In genomic region chr10:128321641-128322040, GRCm38 (mm10) we compare ENCODE assay signal across 8 mouse cellular contexts. TPM values are rescaled to one million over a fixed set of nuclear protein-coding genes. Genes with fewer than 3 reads are reported as not detected.
DNase-seq lines count a peak whose midpoint lies in the region; ATAC-seq and TF ChIP-seq lines count a peak whose summit lies in the region.

No protein-coding gene starts in this region.

- no peaks in the 10 kb centered on the region for H3K27me3 ChIP-seq in lung, embryonic 16.5 days (ENCODE audit: control insufficient read depth, insufficient read depth, low read depth, low read length)
- no peaks in the 10 kb centered on the region for H3K27me3 ChIP-seq in liver, embryonic 11.5 days (replicated peaks; ENCODE audit: control insufficient read depth, insufficient read depth, low read length)
- H3K27me3 ChIP-seq in stomach, embryonic 14.5 days (ENCODE audit: control insufficient read depth, insufficient read depth, low read length), result no peaks in the 10 kb centered on the region

- peak overlapping the region; percentile 77 for H3K4me2 ChIP-seq in lung, embryonic 16.5 days (ENCODE audit: low read depth, low read length)
- peak overlapping the region; percentile 97 for H3K4me2 ChIP-seq in liver, embryonic 11.5 days
- H3K4me2 ChIP-seq in stomach, embryonic 14.5 days (replicated peaks; ENCODE audit: low read depth, low read length), result peak overlapping the region; percentile 87

- H3K4me1 ChIP-seq in lung, embryonic 16.5 days (replicated peaks; ENCODE audit: control insufficient read depth, insufficient read depth, low read length), result peaks cover 12% of the 10 kb centered on the region
- H3K4me1 ChIP-seq in embryonic fibroblast, embryonic 13.5 days (ENCODE audit: control insufficient read depth, insufficient read depth, low read length), result no peaks in the 10 kb centered on the region; the same call in 1 of the 2 replicates
- peaks cover 17% of the 10 kb centered on the region for H3K4me1 ChIP-seq in liver, embryonic 11.5 days (replicated peaks; ENCODE audit: control insufficient read depth, insufficient read depth, low read length)
- H3K4me1 ChIP-seq in stomach, embryonic 14.5 days (ENCODE audit: control insufficient read depth, insufficient read depth, low read length), result peaks cover 8% of the 10 kb centered on the region; the same call in 1 of the 2 replicates

- peaks cover 37% of the 10 kb centered on the region for H3K36me3 ChIP-seq in lung, embryonic 16.5 days (ENCODE audit: control insufficient read depth, insufficient read depth, low read length)
- H3K36me3 ChIP-seq in liver, embryonic 11.5 days (ENCODE audit: control insufficient read depth, insufficient read depth, low read length), result peaks cover 34% of the 10 kb centered on the region
- H3K36me3 ChIP-seq in stomach, embryonic 14.5 days (ENCODE audit: control insufficient read depth, insufficient read depth, low read length), result peaks cover 49% of the 10 kb centered on the region

- intact Hi-C loops in left cerebral cortex, postnatal 14 days (cut with DNase I), result no loop called here

- H3K9me3 ChIP-seq in lung, embryonic 16.5 days (ENCODE audit: control insufficient read depth, low read length), result no peaks in the 10 kb centered on the region
- no peaks in the 10 kb centered on the region for H3K9me3 ChIP-seq in liver, embryonic 11.5 days (ENCODE audit: control insufficient read depth, low read length)
- H3K9me3 ChIP-seq in stomach, embryonic 14.5 days (ENCODE audit: control insufficient read depth, low read depth, low read length), result no peaks in the 10 kb centered on the region

- ATAC-seq in lung, embryonic 16.5 days (ENCODE audit: low read depth), result no peak
- peak; percentile 25; the same call in 1 of the 2 replicates for ATAC-seq in liver, embryonic 11.5 days (replicated peaks; ENCODE audit: low FRiP score)
- no peak for ATAC-seq in stomach, embryonic 14.5 days (ENCODE audit: insufficient number of reproducible peaks, insufficient read depth, low FRiP score, low read depth)

- H3K9ac ChIP-seq in lung, embryonic 16.5 days (ENCODE audit: low read length), result 0 out of 2 replicates have a peak overlapping the region, but pooled peaks have one; percentile 5
- H3K9ac ChIP-seq in liver, embryonic 11.5 days (ENCODE audit: low read depth, low read length), result peak overlapping the region; percentile 99
- H3K9ac ChIP-seq in stomach, embryonic 14.5 days (replicated peaks; ENCODE audit: low read depth, low read length), result peak overlapping the region; percentile 97; the same call in 1 of the 2 replicates

- TF ChIP-seq CTCF in embryonic fibroblast, embryonic 13.5 days (IDR thresholded peaks at IDR 0.05; ENCODE audit: borderline replicate concordance, insufficient read depth, low read length), result no peak

- WGBS in lung, embryonic 16.5 days, result 53% methylated on average over 12 of the region's 12 CpGs
- 52% methylated on average over 12 of the region's 12 CpGs for WGBS in liver, embryonic 11.5 days
- 48% methylated on average over 12 of the region's 12 CpGs for WGBS in stomach, embryonic 14.5 days

- 0 out of 2 replicates have a peak, but pooled peaks have one; percentile 8 for TF ChIP-seq POLR2A in embryonic fibroblast, embryonic 13.5 days (IDR thresholded peaks at IDR 0.05; ENCODE audit: low read depth, low read length)

- no peak for DNase-seq in lung, postnatal 25 days (ENCODE audit: low spot score)
- DNase-seq in liver, embryonic 11.5 days (ENCODE audit: low spot score), result no peak
- no peak for DNase-seq in left cerebral cortex, postnatal 14 days (ENCODE audit: low spot score in 2 of 2)
- no peak for DNase-seq in thymus, postnatal 25 days
- DNase-seq in testis, postnatal 14 days (ENCODE audit: low spot score), result no peak

- H3K27ac ChIP-seq in lung, embryonic 16.5 days (ENCODE audit: low read length), result no peak overlapping the region
- no peak overlapping the region for H3K27ac ChIP-seq in embryonic fibroblast, embryonic 13.5 days (ENCODE audit: insufficient read depth, low read length)
- peak overlapping the region; percentile 28; the same call in 1 of the 2 replicates for H3K27ac ChIP-seq in liver, embryonic 11.5 days (ENCODE audit: low read depth, low read length)
- no peak overlapping the region for H3K27ac ChIP-seq in stomach, embryonic 14.5 days (ENCODE audit: low read length)

- H3K4me3 ChIP-seq in lung, embryonic 16.5 days (ENCODE audit: low read length), result peak overlapping the region; percentile 80
- peak overlapping the region; percentile 30; the same call in 1 of the 2 replicates for H3K4me3 ChIP-seq in embryonic fibroblast, embryonic 13.5 days (ENCODE audit: insufficient read depth, low read length)
- peak overlapping the region; percentile 93; the same call in 1 of the 2 replicates for H3K4me3 ChIP-seq in liver, embryonic 11.5 days (ENCODE audit: low read depth, low read length)
- H3K4me3 ChIP-seq in stomach, embryonic 14.5 days (ENCODE audit: low read depth, low read length), result peak overlapping the region; percentile 93

RNA-seq across cellular contexts. Expression of gene Cnpy2, which starts 0.6 kb away (rescaled TPM):
- 326 and 347 TPM in 2 replicates for polyA plus RNA-seq in lung, embryonic 16.5 days (2015; fragmentation: Nextera tagmentation; extraction: Ambion mirVana)
- 121 and 145 TPM in 2 replicates for polyA plus RNA-seq in embryonic fibroblast, embryonic 13.5 days (2011; ENCODE audit: insufficient read length, low read depth, missing spikeins)
- 195 and 221 TPM in 2 replicates for polyA plus RNA-seq in liver, embryonic 11.5 days (2014; fragmentation: Nextera tagmentation; extraction: Ambion mirVana)
- 328 and 342 TPM in 2 replicates for polyA plus RNA-seq in stomach, embryonic 14.5 days (2014; fragmentation: Nextera tagmentation; extraction: Ambion mirVana)
- total RNA-seq in left cerebral cortex, postnatal 14 days (2021), result 10 to 100 TPM; 65.9 to 68.9 TPM

RNA-seq across cellular contexts. Expression of gene Cs, which starts 15.9 kb away (rescaled TPM):
- 171 TPM in 2 replicates for polyA plus RNA-seq in lung, embryonic 16.5 days (2015; fragmentation: Nextera tagmentation; extraction: Ambion mirVana)
- polyA plus RNA-seq in embryonic fibroblast, embryonic 13.5 days (2011; ENCODE audit: insufficient read length, low read depth, missing spikeins), result 204 and 207 TPM in 2 replicates
- polyA plus RNA-seq in liver, embryonic 11.5 days (2014; fragmentation: Nextera tagmentation; extraction: Ambion mirVana), result 255 and 280 TPM in 2 replicates
- 211 and 214 TPM in 2 replicates for polyA plus RNA-seq in stomach, embryonic 14.5 days (2014; fragmentation: Nextera tagmentation; extraction: Ambion mirVana)
- 100 to 1,000 TPM; 269 to 271 TPM for total RNA-seq in left cerebral cortex, postnatal 14 days (2021)

RNA-seq across cellular contexts. Expression of gene Pan2, which starts 18.5 kb away (rescaled TPM):
- polyA plus RNA-seq in lung, embryonic 16.5 days (2015; fragmentation: Nextera tagmentation; extraction: Ambion mirVana), result 38.7 and 39.8 TPM in 2 replicates
- 10.2 and 14.2 TPM in 2 replicates for polyA plus RNA-seq in embryonic fibroblast, embryonic 13.5 days (2011; ENCODE audit: insufficient read length, low read depth, missing spikeins)
- 27.8 and 29.9 TPM in 2 replicates for polyA plus RNA-seq in liver, embryonic 11.5 days (2014; fragmentation: Nextera tagmentation; extraction: Ambion mirVana)
- polyA plus RNA-seq in stomach, embryonic 14.5 days (2014; fragmentation: Nextera tagmentation; extraction: Ambion mirVana), result 32.9 and 34.8 TPM in 2 replicates
- 10 to 100 TPM; 13.3 to 13.4 TPM for total RNA-seq in left cerebral cortex, postnatal 14 days (2021)

RNA-seq across cellular contexts. Expression of gene Il23a, which starts 23.1 kb away (rescaled TPM):
- polyA plus RNA-seq in lung, embryonic 16.5 days (2015; fragmentation: Nextera tagmentation; extraction: Ambion mirVana), result 0.34 and 0.38 TPM in 2 replicates
- polyA plus RNA-seq in embryonic fibroblast, embryonic 13.5 days (2011; ENCODE audit: insufficient read length, low read depth, missing spikeins), result 0.42 TPM in 1 of 2 replicates, not detected in the other
- polyA plus RNA-seq in liver, embryonic 11.5 days (2014; fragmentation: Nextera tagmentation; extraction: Ambion mirVana), result 0.12 and 0.22 TPM in 2 replicates
- polyA plus RNA-seq in stomach, embryonic 14.5 days (2014; fragmentation: Nextera tagmentation; extraction: Ambion mirVana), result 0.36 and 0.43 TPM in 2 replicates
- 1 to 10 TPM in 1 of 2 experiments, under 1 TPM in 1; 0.97 to 1.4 TPM for total RNA-seq in left cerebral cortex, postnatal 14 days (2021)

RNA-seq across cellular contexts. Expression of gene Coq10a, which starts 47.2 kb away (rescaled TPM):
- 3.7 and 4.6 TPM in 2 replicates for polyA plus RNA-seq in lung, embryonic 16.5 days (2015; fragmentation: Nextera tagmentation; extraction: Ambion mirVana)
- polyA plus RNA-seq in embryonic fibroblast, embryonic 13.5 days (2011; ENCODE audit: insufficient read length, low read depth, missing spikeins), result 20.5 and 24.6 TPM in 2 replicates
- polyA plus RNA-seq in liver, embryonic 11.5 days (2014; fragmentation: Nextera tagmentation; extraction: Ambion mirVana), result 8.4 and 10.5 TPM in 2 replicates
- 12.9 and 13.0 TPM in 2 replicates for polyA plus RNA-seq in stomach, embryonic 14.5 days (2014; fragmentation: Nextera tagmentation; extraction: Ambion mirVana)
- 10 to 100 TPM; 72.0 to 74.4 TPM for total RNA-seq in left cerebral cortex, postnatal 14 days (2021)

Comparison
In these comparisons a context has a peak if more than half of its experiments do, and no peak if none do; other contexts are left out.
1. H3K4me3 ChIP-seq: peak in every context shown above with its lines; median percentile 93 in liver, embryonic 11.5 days; 93 in stomach, embryonic 14.5 days; 80 in lung, embryonic 16.5 days; 30 in embryonic fibroblast, embryonic 13.5 days.
2. H3K9ac ChIP-seq: peak in every context shown above with its lines; median percentile 99 in liver, embryonic 11.5 days; 97 in stomach, embryonic 14.5 days; 5 in lung, embryonic 16.5 days.